Mouse (Mus musculus): ENCODE data around the gene Tnfrsf21. TPM values are rescaled to one million over a fixed set of nuclear protein-coding genes. Genes with fewer than 3 reads are reported as not detected.

Tnfrsf21 gene
- polyA plus RNA-seq, 1 experiment from 2014 or later, result 23.4 TPM

- Histone ChIP-seq H3K9me3 (no peaks in the 10 kb centered on the region), H3K4me2 (no peak overlapping the region), H3K27ac (no peak overlapping the region), H3K36me3 (0 out of 2 replicates have a peak, but pooled peaks cover 7% of the 10 kb centered on the region), H3K27me3 (no peaks in the 10 kb centered on the region), H3K9ac (no peak overlapping the region), H3K4me3 (no peak overlapping the region), H3K4me1 (no peaks in the 10 kb centered on the region)
- ATAC-seq (ENCODE audit: insufficient number of reproducible peaks, low FRiP score, low TSS enrichment, low read depth), result no peak
- WGBS, result 65% methylated on average over 7 of the region's 7 CpGs
Observed at GRCm38 (mm10) chr17:43068846-43069553, 52.6 kb downstream of the Tnfrsf21 start.

GRCm38 (mm10) chr17:43070946-43071345 lies 54.6 kb downstream of the Tnfrsf21 start:
- no peak for ATAC-seq (ENCODE audit: insufficient number of reproducible peaks, low FRiP score, low TSS enrichment, low read depth)
- no peaks in the 10 kb centered on the region for H3K4me1 ChIP-seq
- no peak overlapping the region for H3K4me2 ChIP-seq
- no peak overlapping the region for H3K4me3 ChIP-seq
- WGBS, result 83% methylated on average over 2 of the region's 2 CpGs
- no peaks in the 10 kb centered on the region for H3K36me3 ChIP-seq
- H3K27me3 ChIP-seq, result no peaks in the 10 kb centered on the region
- no peak overlapping the region for H3K9ac ChIP-seq
- H3K27ac ChIP-seq, result no peak overlapping the region
- no peaks in the 10 kb centered on the region for H3K9me3 ChIP-seq

DNA sequence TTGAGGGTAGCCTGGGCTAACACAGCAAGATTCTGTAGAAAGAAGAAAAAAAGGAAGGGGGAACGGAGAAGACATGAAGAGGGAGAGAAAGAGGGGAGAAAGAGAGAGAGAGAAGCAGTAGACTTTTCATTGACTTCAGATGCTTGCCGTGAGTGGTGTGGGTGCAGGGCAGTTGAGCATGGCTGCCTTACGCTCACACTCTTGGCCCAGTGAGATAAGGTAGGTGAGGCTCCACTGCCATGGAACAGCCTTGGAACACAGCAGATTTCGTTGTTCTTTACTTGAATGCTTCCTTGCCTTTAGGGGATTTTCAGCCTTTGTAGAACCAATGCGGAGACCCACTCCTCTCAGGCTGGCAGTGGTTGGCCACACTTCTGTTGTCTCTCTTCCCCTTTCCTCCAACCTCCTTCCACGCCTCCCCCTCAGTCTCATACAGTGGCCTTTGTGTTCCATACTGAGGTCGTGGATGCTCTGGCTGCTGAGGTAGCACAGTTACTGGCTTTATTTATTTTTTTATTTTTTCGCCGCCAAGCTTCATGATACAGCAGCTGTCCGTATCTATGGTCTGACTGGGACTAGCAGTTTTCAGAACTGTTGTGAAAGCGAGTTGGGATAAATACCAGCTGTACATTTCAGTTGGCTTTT lies 55.9 kb downstream of the Tnfrsf21 start:
- Histone ChIP-seq H3K27ac (no peak overlapping the region), H3K27me3 (no peaks in the 10 kb centered on the region), H3K4me2 (no peak overlapping the region), H3K4me3 (no peak overlapping the region), H3K9ac (no peak overlapping the region), H3K9me3 (no peaks in the 10 kb centered on the region), H3K36me3 (no peaks in the 10 kb centered on the region), H3K4me1 (no peaks in the 10 kb centered on the region)
- no peak for ATAC-seq (ENCODE audit: insufficient number of reproducible peaks, low FRiP score, low TSS enrichment, low read depth)
- 78% methylated on average over 11 of the region's 11 CpGs for WGBS

- Histone ChIP-seq H3K4me3 (no peak overlapping the region), H3K27me3 (no peaks in the 10 kb centered on the region), H3K9me3 (no peaks in the 10 kb centered on the region), H3K27ac (no peak overlapping the region), H3K4me2 (no peak overlapping the region), H3K9ac (no peak overlapping the region), H3K36me3 (no peaks in the 10 kb centered on the region), H3K4me1 (peaks cover 4% of the 10 kb centered on the region; the same call in 1 of the 2 replicates)
- ATAC-seq (ENCODE audit: insufficient number of reproducible peaks, low FRiP score, low TSS enrichment, low read depth), result no peak
- WGBS, result 50% methylated on average over 5 of the region's 5 CpGs
Observed at GRCm38 (mm10) chr17:43072787-43073148, 56.4 kb downstream of the Tnfrsf21 start.

- no peak overlapping the region for H3K4me2 ChIP-seq
- no peak overlapping the region for H3K27ac ChIP-seq
- no peak overlapping the region for H3K9ac ChIP-seq
- no peak overlapping the region for H3K4me3 ChIP-seq
- 74% methylated on average over 5 of the region's 5 CpGs for WGBS
- H3K36me3 ChIP-seq, result no peaks in the 10 kb centered on the region
- H3K9me3 ChIP-seq, result no peaks in the 10 kb centered on the region
- no peak for ATAC-seq (ENCODE audit: insufficient number of reproducible peaks, low FRiP score, low TSS enrichment, low read depth)
- H3K27me3 ChIP-seq, result no peaks in the 10 kb centered on the region
- peaks cover 4% of the 10 kb centered on the region; the same call in 1 of the 2 replicates for H3K4me1 ChIP-seq
Observed at GRCm38 (mm10) chr17:43074391-43074790, 58.0 kb downstream of the Tnfrsf21 start.

GRCm38 (mm10) chr17:43075100-43075499 lies 58.7 kb downstream of the Tnfrsf21 start:
- ATAC-seq (ENCODE audit: insufficient number of reproducible peaks, low FRiP score, low TSS enrichment, low read depth), result no peak
- H3K27ac ChIP-seq, result no peak overlapping the region
- no peaks in the 10 kb centered on the region for H3K27me3 ChIP-seq
- H3K9ac ChIP-seq, result no peak overlapping the region
- no peak overlapping the region for H3K4me3 ChIP-seq
- H3K9me3 ChIP-seq, result no peaks in the 10 kb centered on the region
- H3K4me1 ChIP-seq, result peaks cover 4% of the 10 kb centered on the region; the same call in 1 of the 2 replicates
- 52% methylated on average over 8 of the region's 8 CpGs for WGBS
- H3K4me2 ChIP-seq, result no peak overlapping the region
- H3K36me3 ChIP-seq, result no peaks in the 10 kb centered on the region

GRCm38 (mm10) chr17:43075937-43076336 lies 59.6 kb downstream of the Tnfrsf21 start:
- no peaks in the 10 kb centered on the region for H3K9me3 ChIP-seq
- WGBS, result 85% methylated on average over 8 of the region's 8 CpGs
- no peak overlapping the region for H3K27ac ChIP-seq
- ATAC-seq (ENCODE audit: insufficient number of reproducible peaks, low FRiP score, low TSS enrichment, low read depth), result no peak
- H3K27me3 ChIP-seq, result no peaks in the 10 kb centered on the region
- H3K9ac ChIP-seq, result no peak overlapping the region
- H3K4me1 ChIP-seq, result peaks cover 4% of the 10 kb centered on the region; the same call in 1 of the 2 replicates
- no peak overlapping the region for H3K4me2 ChIP-seq
- H3K4me3 ChIP-seq, result no peak overlapping the region
- H3K36me3 ChIP-seq, result no peaks in the 10 kb centered on the region

DNA sequence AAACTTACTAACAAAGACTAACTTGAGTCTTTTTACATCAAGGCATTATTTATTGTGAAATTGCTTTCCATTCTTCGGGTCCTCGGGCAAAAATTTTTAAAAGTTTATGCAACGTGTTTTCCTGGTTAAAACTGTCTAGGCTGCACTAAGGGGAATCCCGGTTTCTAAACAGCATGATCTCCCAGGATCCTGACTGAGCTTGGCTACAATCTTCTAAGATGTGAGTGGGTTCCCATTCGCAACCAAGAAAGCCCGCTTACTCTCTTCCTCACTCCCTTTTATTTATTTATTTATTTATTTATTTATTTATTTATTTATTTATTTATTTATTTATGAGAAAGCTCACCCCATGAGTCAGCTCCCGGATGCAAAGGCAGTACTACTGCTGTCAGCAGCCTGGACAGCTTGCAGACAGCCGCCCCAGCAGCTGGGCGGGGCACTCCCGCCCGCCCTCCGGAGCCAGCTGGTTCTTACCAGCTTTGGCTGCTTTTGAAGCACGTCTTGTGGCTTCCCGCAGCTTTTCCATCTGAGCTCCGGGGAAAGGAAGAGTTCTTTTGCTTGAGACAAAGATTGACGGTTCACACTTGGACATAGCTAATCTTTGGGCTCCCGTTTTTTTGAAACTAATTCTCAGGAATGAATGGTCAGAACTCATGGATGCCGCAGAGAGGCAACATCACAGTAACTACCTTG lies 60.6 kb downstream of the Tnfrsf21 start:
- H3K4me1 ChIP-seq, result peaks cover 4% of the 10 kb centered on the region; the same call in 1 of the 2 replicates
- peak overlapping the region; percentile 32 for H3K4me2 ChIP-seq
- no peaks in the 10 kb centered on the region for H3K9me3 ChIP-seq
- no peak overlapping the region for H3K9ac ChIP-seq
- H3K27me3 ChIP-seq, result no peaks in the 10 kb centered on the region
- peak overlapping the region; percentile 8; the same call in 1 of the 2 replicates for H3K27ac ChIP-seq
- ATAC-seq (ENCODE audit: insufficient number of reproducible peaks, low FRiP score, low TSS enrichment, low read depth), result peak; percentile 83; the same call in 1 of the 2 replicates
- WGBS, result 18% methylated on average over 18 of the region's 18 CpGs
- H3K36me3 ChIP-seq, result no peaks in the 10 kb centered on the region
- peak overlapping the region; percentile 10; the same call in 1 of the 2 replicates for H3K4me3 ChIP-seq

- no peak for ATAC-seq (ENCODE audit: insufficient number of reproducible peaks, low FRiP score, low TSS enrichment, low read depth)
- Histone ChIP-seq H3K36me3 (no peaks in the 10 kb centered on the region), H3K9ac (no peak overlapping the region), H3K27me3 (no peaks in the 10 kb centered on the region), H3K4me3 (no peak overlapping the region), H3K27ac (peak overlapping the region; percentile 8; the same call in 1 of the 2 replicates), H3K9me3 (no peaks in the 10 kb centered on the region), H3K4me1 (peaks cover 4% of the 10 kb centered on the region; the same call in 1 of the 2 replicates), H3K4me2 (no peak overlapping the region)
- WGBS, result 37% methylated on average over 4 of the region's 4 CpGs
Observed at GRCm38 (mm10) chr17:43077540-43077939, 61.2 kb downstream of the Tnfrsf21 start.

GRCm38 (mm10) chr17:43081225-43081624 lies 64.9 kb downstream of the Tnfrsf21 start:
- Histone ChIP-seq H3K27me3 (no peaks in the 10 kb centered on the region), H3K27ac (no peak overlapping the region), H3K4me1 (peaks cover 4% of the 10 kb centered on the region; the same call in 1 of the 2 replicates), H3K9ac (no peak overlapping the region), H3K4me2 (no peak overlapping the region), H3K9me3 (no peaks in the 10 kb centered on the region), H3K4me3 (no peak overlapping the region), H3K36me3 (peaks cover 10% of the 10 kb centered on the region; the same call in 1 of the 2 replicates)
- no peak for ATAC-seq (ENCODE audit: insufficient number of reproducible peaks, low FRiP score, low TSS enrichment, low read depth)
- 86% methylated on average over 5 of the region's 5 CpGs for WGBS

- no peaks in the 10 kb centered on the region for H3K9me3 ChIP-seq
- H3K36me3 ChIP-seq, result peaks cover 14% of the 10 kb centered on the region; the same call in 1 of the 2 replicates
- H3K27ac ChIP-seq, result no peak overlapping the region
- peaks cover 7% of the 10 kb centered on the region; the same call in 1 of the 2 replicates for H3K4me1 ChIP-seq
- 85% methylated on average over 6 of the region's 6 CpGs for WGBS
- H3K27me3 ChIP-seq, result no peaks in the 10 kb centered on the region
- H3K4me3 ChIP-seq, result no peak overlapping the region
- no peak overlapping the region for H3K9ac ChIP-seq
- ATAC-seq (ENCODE audit: insufficient number of reproducible peaks, low FRiP score, low TSS enrichment, low read depth), result no peak
- no peak overlapping the region for H3K4me2 ChIP-seq
Observed at GRCm38 (mm10) chr17:43089496-43089895, 73.1 kb downstream of the Tnfrsf21 start.
